In the genomic region with DNA sequence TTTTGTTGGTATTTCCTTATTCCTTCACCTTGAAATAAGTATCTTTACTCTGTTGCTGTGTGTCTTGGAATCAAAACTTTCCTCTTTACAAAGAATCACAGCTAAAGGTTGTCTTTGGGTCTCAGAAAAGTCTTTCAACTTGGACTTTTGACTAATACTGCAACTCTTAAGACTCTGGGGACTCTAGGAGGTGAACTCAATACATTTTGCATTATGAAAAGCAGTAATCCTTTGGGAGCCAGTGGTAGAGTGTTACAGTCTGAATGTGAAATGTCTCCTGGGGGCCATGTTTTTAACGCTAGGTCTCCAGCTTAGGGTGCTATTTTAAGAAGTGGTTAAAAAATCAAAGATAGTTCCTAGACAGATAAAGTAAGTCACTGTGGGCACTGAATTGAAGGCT, we compare ENCODE assay signal across 46 mouse cellular contexts. TPM values are rescaled to one million over a fixed set of nuclear protein-coding genes. Genes with fewer than 3 reads are reported as not detected.
"Had no signal": no experiment of that assay in that cellular context is flagged by ENCODE, and none has a peak within 500 bp of the region (broad histone marks: within the 10 kb centered on the region; RNA-seq: fewer than 3 reads in every experiment).

No protein-coding gene starts in this region.

- DNase-seq: left cerebral cortex, postnatal 4 days; liver; liver, embryonic 13.5 days; liver, postnatal 0 days; lung, adult 18-20 months; lung, adult 2 months; lung, embryonic 14.5 days; lung, postnatal 10 days; lung, postnatal 14 days; lung, postnatal 36 days; lung, postnatal 4 days; midbrain, embryonic 14.5 days had no signal

- H3K36me3 ChIP-seq: limb, embryonic 10.5 days; limb, embryonic 12.5 days; limb, embryonic 13.5 days; limb, embryonic 15.5 days; liver, embryonic 12.5 days; liver, embryonic 13.5 days; liver, embryonic 15.5 days; lung, embryonic 15.5 days; midbrain, embryonic 10.5 days; midbrain, embryonic 12.5 days; midbrain, embryonic 13.5 days; midbrain, embryonic 15.5 days; neural tube, embryonic 12.5 days had no signal

- H3K4me2 ChIP-seq: limb, embryonic 12.5 days; limb, embryonic 13.5 days; limb, embryonic 15.5 days; liver, embryonic 11.5 days; liver, embryonic 12.5 days; liver, embryonic 13.5 days; liver, embryonic 15.5 days; lung, embryonic 14.5 days; lung, embryonic 15.5 days; midbrain, embryonic 11.5 days; midbrain, embryonic 12.5 days; midbrain, embryonic 13.5 days; midbrain, embryonic 15.5 days; neural tube, embryonic 12.5 days had no signal

- H3K4me3 ChIP-seq: limb, embryonic 10.5 days; limb, embryonic 12.5 days; limb, embryonic 13.5 days; limb, embryonic 15.5 days; liver, embryonic 12.5 days; liver, embryonic 13.5 days; liver, embryonic 15.5 days; lung, embryonic 15.5 days; megakaryocyte, embryonic 14.5 days; midbrain, embryonic 10.5 days; midbrain, embryonic 12.5 days; midbrain, embryonic 13.5 days; midbrain, embryonic 15.5 days; myocyte; neural tube, embryonic 12.5 days had no signal

- H3K27ac ChIP-seq: limb, embryonic 10.5 days; limb, embryonic 12.5 days; limb, embryonic 13.5 days; limb, embryonic 15.5 days; liver, embryonic 12.5 days; liver, embryonic 13.5 days; liver, embryonic 14.5 days; liver, embryonic 15.5 days; lung, embryonic 15.5 days; macrophage; midbrain, embryonic 10.5 days; midbrain, embryonic 12.5 days; midbrain, embryonic 13.5 days; midbrain, embryonic 15.5 days; neural tube, embryonic 12.5 days had no signal

- ATAC-seq: liver, embryonic 12.5 days; liver, postnatal 0 days; lung, postnatal 0 days; midbrain, embryonic 13.5 days; midbrain, embryonic 15.5 days; midbrain, embryonic 16.5 days had no signal

- H3K9ac ChIP-seq: limb, embryonic 12.5 days; limb, embryonic 13.5 days; limb, embryonic 15.5 days; liver, embryonic 12.5 days; liver, embryonic 13.5 days; liver, embryonic 14.5 days; liver, embryonic 15.5 days; liver, postnatal 0 days; lung, embryonic 14.5 days; lung, embryonic 15.5 days; midbrain, embryonic 12.5 days; midbrain, embryonic 13.5 days; midbrain, embryonic 15.5 days; neural tube, embryonic 12.5 days had no signal

- H3K9me3 ChIP-seq: limb, embryonic 10.5 days; limb, embryonic 12.5 days; limb, embryonic 15.5 days; liver, embryonic 12.5 days; liver, embryonic 13.5 days; liver, embryonic 15.5 days; lung, embryonic 15.5 days; megakaryocyte, embryonic 14.5 days; midbrain, embryonic 10.5 days; midbrain, embryonic 12.5 days; midbrain, embryonic 13.5 days; midbrain, embryonic 15.5 days; neural tube, embryonic 12.5 days had no signal

- H3K4me1 ChIP-seq: liver, embryonic 15.5 days; megakaryocyte, embryonic 14.5 days had no signal

RNA-seq across cellular contexts. Expression of gene Kcns3, which starts 4.3 kb away (rescaled TPM):
- total RNA-seq: megakaryocyte progenitor cell, adult 5-6 weeks; megakaryocyte, adult 5-6 weeks; megakaryocyte-erythroid progenitor cell, adult 5-6 weeks; monocyte, adult 5-6 weeks had no signal
- polyA plus RNA-seq: macrophage; midbrain, embryonic 12.5 days; myocyte had no signal

RNA-seq across cellular contexts. Expression of gene Msgn1, which starts 53.6 kb away (rescaled TPM):
- total RNA-seq: left cerebral cortex, postnatal 10 days; left cerebral cortex, postnatal 14 days; left cerebral cortex, postnatal 25 days; left cerebral cortex, postnatal 36 days; left cerebral cortex, postnatal 4 days; liver, adult 2 months; megakaryocyte-erythroid progenitor cell, adult 5-6 weeks; midbrain, postnatal 0 days had no signal
- polyA plus RNA-seq: limb, embryonic 10.5 days; limb, embryonic 11.5 days; limb, embryonic 12.5 days; limb, embryonic 13.5 days; limb, embryonic 15.5 days; liver, adult 2 months; liver, embryonic 11.5 days; liver, embryonic 12.5 days; liver, embryonic 13.5 days; liver, embryonic 14.5 days; liver, embryonic 15.5 days; liver, embryonic 16.5 days; liver, postnatal 0 days; lung, adult 2 months; lung, embryonic 14.5 days; lung, embryonic 15.5 days; lung, embryonic 16.5 days; lung, postnatal 0 days; macrophage; midbrain, embryonic 10.5 days; midbrain, embryonic 11.5 days; midbrain, embryonic 12.5 days; midbrain, embryonic 13.5 days; midbrain, embryonic 14.5 days; midbrain, embryonic 15.5 days; midbrain, embryonic 16.5 days; midbrain, postnatal 0 days; myocyte; neural tube, embryonic 11.5 days; neural tube, embryonic 12.5 days had no signal
